Mouse (Mus musculus) MEL-GATA-1-ER (cell line): ENCODE data around the gene Cyb561d1.

Experiments
- DNase-seq: peaks from one replicate; pipeline ENCODE4 v3.0.0-alpha.2; 2012; ENCODE audit warnings: low read depth; ENCODE audit errors: extremely low read depth

Cyb561d1 gene

GRCm38 (mm10) chr3:108167499-108167898 is 33.5 kb downstream of the Cyb561d1 start:
- DNase-seq = no peak

- DNase-seq = no peak
Measured at GRCm38 (mm10) chr3:108166486-108167211, 34.4 kb downstream of the Cyb561d1 start.

GRCm38 (mm10) chr3:108165532-108166315 is 35.3 kb downstream of the Cyb561d1 start:
- no peak for DNase-seq

DNA sequence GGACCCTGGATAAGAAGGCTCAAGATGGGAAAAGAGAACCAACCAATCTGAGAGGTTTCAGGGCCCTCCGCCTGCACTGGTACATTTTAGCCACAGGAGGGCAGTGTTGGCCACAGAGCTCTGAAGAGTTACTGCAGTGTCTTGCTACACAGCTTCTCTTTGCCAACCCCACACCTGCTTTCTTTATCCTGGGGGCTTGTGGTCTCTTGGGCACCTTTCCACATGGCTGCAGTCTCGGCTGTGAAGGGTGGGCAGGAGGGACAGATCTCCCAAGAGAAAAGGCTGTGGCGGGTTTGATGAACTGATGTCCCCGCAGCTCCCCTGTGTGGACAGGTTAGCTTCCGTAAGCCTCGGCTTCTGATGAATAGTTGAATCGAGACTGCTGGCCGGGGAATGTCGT is 36.2 kb downstream of the Cyb561d1 start:
- DNase-seq = peak; percentile 56

DNA sequence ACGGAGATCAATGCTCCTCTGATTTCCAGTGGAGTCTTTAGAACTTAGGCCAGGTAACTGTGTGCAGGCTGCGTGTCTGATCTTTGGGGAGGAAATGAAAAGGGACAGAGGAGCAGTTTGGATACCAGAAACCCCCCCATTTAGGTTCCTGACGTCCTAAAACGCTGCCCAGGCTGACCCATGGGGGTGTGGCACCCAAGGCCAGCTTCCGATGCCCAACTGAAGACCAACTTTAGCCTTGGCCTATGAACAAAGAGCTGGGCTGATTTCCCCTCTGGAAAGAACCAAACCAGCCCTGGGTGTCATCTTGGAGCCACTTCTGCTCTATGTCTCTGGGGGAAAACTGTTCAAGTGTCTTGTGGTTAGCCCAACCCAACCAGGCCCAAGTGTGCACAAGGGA is 36.9 kb downstream of the Cyb561d1 start:
- DNase-seq = no peak

- no peak for DNase-seq
Measured at GRCm38 (mm10) chr3:108158383-108159037, 42.5 kb downstream of the Cyb561d1 start.

DNA sequence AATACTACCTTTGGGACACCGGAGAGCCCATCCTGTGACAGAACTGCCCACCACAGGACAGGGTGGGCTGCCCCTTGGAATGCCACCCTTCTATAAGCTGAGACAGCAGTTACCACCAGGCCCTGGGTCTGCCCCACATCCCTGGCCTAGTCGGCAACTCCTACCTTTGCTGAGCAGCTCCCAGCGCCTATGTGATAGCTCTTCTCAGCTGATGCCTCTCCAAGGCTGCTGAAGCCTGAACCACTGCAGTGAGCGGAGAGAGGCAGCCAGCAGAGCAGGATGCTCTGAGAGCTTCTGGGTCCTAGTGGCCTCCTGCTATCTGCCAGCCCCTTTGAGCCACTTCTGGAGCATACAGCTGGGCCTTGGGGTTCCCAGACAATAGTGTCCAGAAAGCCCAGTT is 46.4 kb downstream of the Cyb561d1 start, which contains the start of gene Gpr61:
Gene Gpr61, minus strand, starts transcription at position 227 of the 400 bp plus-strand sequence.
- DNase-seq = no peak

GRCm38 (mm10) chr3:108152290-108152689 is 48.7 kb downstream of the Cyb561d1 start:
- no peak for DNase-seq

GRCm38 (mm10) chr3:108147386-108148235 is 53.4 kb downstream of the Cyb561d1 start:
- DNase-seq = peak; percentile 96

GRCm38 (mm10) chr3:108146671-108147070 is 54.3 kb downstream of the Cyb561d1 start:
- peak; percentile 61 for DNase-seq
